Mouse (Mus musculus): ENCODE measurements around the gene Krtap5-2. TPM values are rescaled to one million over a fixed set of nuclear protein-coding genes. Genes with fewer than 3 reads are reported as not detected.
"Not testable (repeated sequence)": the region's sequence is repeated elsewhere in the genome, so short reads cannot be mapped to it uniquely, and the experiment has no call there.

Krtap5-2 gene
- not detected in 2 replicates for polyA plus RNA-seq (2014; fragmentation: Nextera tagmentation; extraction: Ambion mirVana)

- H3K27me3 ChIP-seq (ENCODE audit: insufficient read depth, low read length); H3K4me2 ChIP-seq; ATAC-seq (ENCODE audit: insufficient read depth); H3K9ac ChIP-seq; H3K27ac ChIP-seq (ENCODE audit: low read depth); DNase-seq; H3K4me3 ChIP-seq (ENCODE audit: low read depth, low read length); H3K36me3 ChIP-seq (ENCODE audit: insufficient read depth); H3K9me3 ChIP-seq (ENCODE audit: low read depth, low read length); H3K4me1 ChIP-seq (ENCODE audit: insufficient read depth): not testable (repeated sequence)
These were observed at the start of gene Krtap5-2 for GRCm38 (mm10) chr7:142175905-142176304. Krtap5-2 (minus strand) TSS chr7:142176005.

GRCm38 (mm10) chr7:142224518-142224917 lies 48.7 kb upstream of the Krtap5-2 start:
- Histone ChIP-seq H3K4me2 (no peak overlapping the region), H3K27ac (ENCODE audit: low read depth) (no peak overlapping the region), H3K9ac (no peak overlapping the region), H3K9me3 (ENCODE audit: low read depth, low read length) (no peaks in the 10 kb centered on the region), H3K36me3 (ENCODE audit: insufficient read depth) (no peaks in the 10 kb centered on the region), H3K4me3 (ENCODE audit: low read depth, low read length) (no peak overlapping the region), H3K4me1 (ENCODE audit: insufficient read depth) (no peaks in the 10 kb centered on the region), H3K27me3 (ENCODE audit: insufficient read depth, low read length) (no peaks in the 10 kb centered on the region)
- peak; percentile 80; the same call in 1 of the 2 replicates for ATAC-seq (ENCODE audit: insufficient read depth)
- 25% methylated on average over 2 of the region's 2 CpGs for WGBS
- TF ChIP-seq CTCF (IDR thresholded peaks at IDR 0.05; ENCODE audit: low read depth), result no peak
- peak; percentile 62 for DNase-seq

GRCm38 (mm10) chr7:142212136-142212535 lies 36.3 kb upstream of the Krtap5-2 start:
- not testable (repeated sequence) for H3K4me2 ChIP-seq; DNase-seq; H3K27ac ChIP-seq (ENCODE audit: low read depth); H3K4me3 ChIP-seq (ENCODE audit: low read depth, low read length); H3K36me3 ChIP-seq (ENCODE audit: insufficient read depth); H3K4me1 ChIP-seq (ENCODE audit: insufficient read depth); H3K9me3 ChIP-seq (ENCODE audit: low read depth, low read length); H3K9ac ChIP-seq; H3K27me3 ChIP-seq (ENCODE audit: insufficient read depth, low read length); ATAC-seq (ENCODE audit: insufficient read depth)
- 44% methylated on average over 1 of the region's 1 CpGs for whole genome bisulfite sequencing

- H3K27me3 ChIP-seq (ENCODE audit: insufficient read depth, low read length), result no peaks in the 10 kb centered on the region
- no peak within 1 kb of the TSS for H3K9ac ChIP-seq
- no peak within 1 kb of the TSS for H3K4me3 ChIP-seq (ENCODE audit: low read depth, low read length)
- 54% methylated on average over 1 of the region's 1 CpGs for WGBS
- H3K4me2 ChIP-seq, result no peak within 1 kb of the TSS
- no peak for DNase-seq
- H3K36me3 ChIP-seq (ENCODE audit: insufficient read depth), result no peaks in the 10 kb centered on the region
- no peak for ATAC-seq (ENCODE audit: insufficient read depth)
- H3K27ac ChIP-seq (ENCODE audit: low read depth), result no peak within 1 kb of the TSS
- no peaks in the 10 kb centered on the region for H3K9me3 ChIP-seq (ENCODE audit: low read depth, low read length)
- no peaks in the 10 kb centered on the region for H3K4me1 ChIP-seq (ENCODE audit: insufficient read depth)
- TF ChIP-seq CTCF (IDR thresholded peaks at IDR 0.05; ENCODE audit: low read depth), result no peak
These were observed 35.8 kb upstream of the Krtap5-2 start, which contains the start of gene Gm7579 for GRCm38 (mm10) chr7:142211559-142211958. Gm7579 (plus strand) TSS chr7:142211859.

- DNase-seq; H3K4me2 ChIP-seq; H3K4me3 ChIP-seq (ENCODE audit: low read depth, low read length); H3K36me3 ChIP-seq (ENCODE audit: insufficient read depth); H3K27ac ChIP-seq (ENCODE audit: low read depth); H3K9me3 ChIP-seq (ENCODE audit: low read depth, low read length); H3K4me1 ChIP-seq (ENCODE audit: insufficient read depth); ATAC-seq (ENCODE audit: insufficient read depth); H3K9ac ChIP-seq; H3K27me3 ChIP-seq (ENCODE audit: insufficient read depth, low read length): not testable (repeated sequence)
- WGBS, result 75% methylated on average over 5 of the region's 5 CpGs
These were observed 31.1 kb upstream of the Krtap5-2 start for GRCm38 (mm10) chr7:142206891-142207290.

GRCm38 (mm10) chr7:142205488-142205887 lies 29.7 kb upstream of the Krtap5-2 start:
- H3K9me3 ChIP-seq (ENCODE audit: low read depth, low read length), result no peaks in the 10 kb centered on the region
- H3K9ac ChIP-seq, result no peak overlapping the region
- no peak overlapping the region for H3K27ac ChIP-seq (ENCODE audit: low read depth)
- no peaks in the 10 kb centered on the region for H3K4me1 ChIP-seq (ENCODE audit: insufficient read depth)
- H3K4me2 ChIP-seq, result no peak overlapping the region
- no peak for TF ChIP-seq CTCF (IDR thresholded peaks at IDR 0.05; ENCODE audit: low read depth)
- H3K36me3 ChIP-seq (ENCODE audit: insufficient read depth), result no peaks in the 10 kb centered on the region
- ATAC-seq (ENCODE audit: insufficient read depth) (no peak), DNase-seq (no peak)
- H3K27me3 ChIP-seq (ENCODE audit: insufficient read depth, low read length), result no peaks in the 10 kb centered on the region
- no peak overlapping the region for H3K4me3 ChIP-seq (ENCODE audit: low read depth, low read length)

- Histone ChIP-seq H3K36me3 (ENCODE audit: insufficient read depth) (no peaks in the 10 kb centered on the region), H3K9ac (no peak within 1 kb of the TSS), H3K4me2 (no peak within 1 kb of the TSS), H3K27me3 (ENCODE audit: insufficient read depth, low read length) (no peaks in the 10 kb centered on the region), H3K4me1 (ENCODE audit: insufficient read depth) (no peaks in the 10 kb centered on the region), H3K9me3 (ENCODE audit: low read depth, low read length) (no peaks in the 10 kb centered on the region), H3K4me3 (ENCODE audit: low read depth, low read length) (no peak within 1 kb of the TSS), H3K27ac (ENCODE audit: low read depth) (no peak within 1 kb of the TSS)
- ATAC-seq (ENCODE audit: insufficient read depth), result no peak
- WGBS, result 45% methylated on average over 1 of the region's 1 CpGs
- DNase-seq, result no peak
- no peak for TF ChIP-seq CTCF (IDR thresholded peaks at IDR 0.05; ENCODE audit: low read depth)
These were observed 25.3 kb upstream of the Krtap5-2 start, which contains the start of gene Krtap5-3 for GRCm38 (mm10) chr7:142201064-142201463. Krtap5-3 (plus strand) TSS chr7:142201364.

- Histone ChIP-seq H3K9me3 (ENCODE audit: low read depth, low read length) (no peaks in the 10 kb centered on the region), H3K4me2 (no peak overlapping the region), H3K4me3 (ENCODE audit: low read depth, low read length) (no peak overlapping the region), H3K27ac (ENCODE audit: low read depth) (no peak overlapping the region), H3K36me3 (ENCODE audit: insufficient read depth) (no peaks in the 10 kb centered on the region), H3K27me3 (ENCODE audit: insufficient read depth, low read length) (no peaks in the 10 kb centered on the region), H3K9ac (no peak overlapping the region), H3K4me1 (ENCODE audit: insufficient read depth) (no peaks in the 10 kb centered on the region)
- no peak for TF ChIP-seq CTCF (IDR thresholded peaks at IDR 0.05; ENCODE audit: low read depth)
- DNase-seq (no peak), ATAC-seq (ENCODE audit: insufficient read depth) (no peak)
- WGBS, result 61% methylated on average over 2 of the region's 2 CpGs
These were observed 22.9 kb upstream of the Krtap5-2 start for GRCm38 (mm10) chr7:142198748-142199147.

Data from lung, embryonic 14.5 days (tissue).